Mouse (Mus musculus): Measurements from ENCODE around the gene Lta. TPM values are rescaled to one million over a fixed set of nuclear protein-coding genes. Genes with fewer than 3 reads are reported as not detected.

Lta gene
- total and polyA plus RNA-seq, 3 experiments: 0.24 TPM; not detected in 2

DNA sequence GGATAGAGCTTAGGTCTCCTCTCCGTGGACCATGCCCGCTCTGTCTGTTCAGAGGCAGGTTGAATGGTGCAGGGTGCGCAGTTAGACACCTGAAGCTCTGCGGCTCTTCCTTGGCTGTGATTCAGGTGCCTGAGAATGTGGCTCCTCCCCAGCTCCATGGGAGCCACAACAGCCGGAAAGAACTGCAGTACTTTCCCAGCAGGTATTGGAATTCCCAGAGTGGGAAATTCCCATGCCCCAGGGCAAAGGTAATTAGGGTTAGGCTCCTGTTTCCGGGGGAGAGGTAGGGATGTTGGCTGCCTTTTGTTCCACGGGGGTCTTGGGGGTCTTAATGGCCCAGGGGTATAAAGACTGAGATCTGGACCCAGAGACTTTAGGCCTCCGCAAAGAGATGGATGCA lies 6.2 kb downstream of the Lta start:
- Histone ChIP-seq H3K27me3 (ENCODE audit: control insufficient read depth in 1 of 2, insufficient read depth in 2 of 2, low read length in 2 of 2) (no peaks in the 10 kb centered on the region), H3K4me1 (ENCODE audit: control insufficient read depth in 1 of 2, insufficient read depth in 2 of 2, low read length in 2 of 2) (peaks cover 8 to 18% of the 10 kb centered on the region in 2 experiments; a peak in 3 of 4 replicates), H3K79me2 (ENCODE audit: control insufficient read depth, insufficient read depth, low read length, poor library complexity) (peaks cover 5% of the 10 kb centered on the region; the same call in 1 of the 2 replicates), H3K4me3 (ENCODE audit: control insufficient read depth in 1 of 2, insufficient read depth in 1 of 2, low read depth in 2 of 2, low read length in 2 of 2) (no peak overlapping the region), H3K36me3 (ENCODE audit: control insufficient read depth in 1 of 2, insufficient read depth in 2 of 2, low read length in 2 of 2) (peaks cover 0 to 10% of the 10 kb centered on the region in 2 experiments; a peak in 2 of 4 replicates), H3K27ac (ENCODE audit: control insufficient read depth, low read depth, low read length) (no peak overlapping the region), H3K9me3 (replicated peaks; ENCODE audit: insufficient read depth, low read length) (no peaks in the 10 kb centered on the region), H3K9ac (ENCODE audit: control insufficient read depth, low read depth, low read length, poor library complexity, severe bottlenecking) (no peak overlapping the region)
- DNase-seq (ENCODE audit: low read depth, low spot score): no peak
- no peak for TF ChIP-seq TBP (IDR thresholded peaks at IDR 0.05; ENCODE audit: low read depth, low read length)
- no peak for TF ChIP-seq MAX (IDR thresholded peaks at IDR 0.05; ENCODE audit: low read length)
- TF ChIP-seq E2F4 (IDR thresholded peaks at IDR 0.05; ENCODE audit: borderline replicate concordance, low read depth, low read length): no peak
- no peak for TF ChIP-seq RCOR1 (IDR thresholded peaks at IDR 0.05; ENCODE audit: low read depth, low read length)
- TF ChIP-seq SIN3A (IDR thresholded peaks at IDR 0.05; ENCODE audit: low read length): no peak
- TF ChIP-seq CTCF (IDR thresholded peaks at IDR 0.05 in 2 of 3, conservative IDR thresholded peaks at IDR 0.05 in 1 of 3; ENCODE audit: control insufficient read depth in 1 of 3, insufficient read depth in 1 of 3, low read depth in 2 of 3, low read length in 3 of 3, poor library complexity in 1 of 3, severe bottlenecking in 1 of 3): no peak
- TF ChIP-seq ETS1 (IDR thresholded peaks at IDR 0.05; ENCODE audit: low read depth, low read length): no peak
- TF ChIP-seq ZC3H11A (IDR thresholded peaks at IDR 0.05; ENCODE audit: low read depth, low read length): no peak

DNA sequence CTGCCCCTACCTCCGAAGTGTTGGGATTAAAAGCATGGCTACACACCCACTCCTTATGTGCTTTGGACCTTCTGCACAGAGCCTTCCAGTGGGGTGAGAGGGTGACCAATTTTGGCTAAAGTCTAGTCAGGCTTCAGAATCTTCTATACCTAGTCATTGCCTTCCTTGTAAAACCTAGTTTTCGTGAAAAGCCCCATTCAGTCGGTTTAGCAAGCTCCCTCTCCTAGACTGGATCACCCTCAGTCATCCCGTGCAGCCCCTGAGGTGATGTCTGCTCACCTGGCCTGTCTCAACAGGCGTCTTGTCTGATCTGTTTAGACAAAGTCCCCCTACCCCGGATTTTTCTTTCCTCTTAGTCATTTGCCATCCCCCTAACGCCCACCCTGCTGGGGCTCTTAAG lies 7.1 kb downstream of the Lta start:
- Histone ChIP-seq H3K27me3 (ENCODE audit: control insufficient read depth in 1 of 2, insufficient read depth in 2 of 2, low read length in 2 of 2) (no peaks in the 10 kb centered on the region), H3K4me1 (ENCODE audit: control insufficient read depth in 1 of 2, insufficient read depth in 2 of 2, low read length in 2 of 2) (peaks cover 10 to 25% of the 10 kb centered on the region in 2 experiments), H3K79me2 (ENCODE audit: control insufficient read depth, insufficient read depth, low read length, poor library complexity) (peaks cover 5% of the 10 kb centered on the region; the same call in 1 of the 2 replicates), H3K4me3 (ENCODE audit: control insufficient read depth in 1 of 2, insufficient read depth in 1 of 2, low read depth in 2 of 2, low read length in 2 of 2) (no peak overlapping the region), H3K9me3 (replicated peaks; ENCODE audit: insufficient read depth, low read length) (no peaks in the 10 kb centered on the region), H3K9ac (ENCODE audit: control insufficient read depth, low read depth, low read length, poor library complexity, severe bottlenecking) (no peak overlapping the region), H3K36me3 (ENCODE audit: control insufficient read depth in 1 of 2, insufficient read depth in 2 of 2, low read length in 2 of 2) (peaks cover 0 to 14% of the 10 kb centered on the region in 2 experiments; a peak in 2 of 4 replicates), H3K27ac (ENCODE audit: control insufficient read depth, low read depth, low read length) (no peak overlapping the region)
- DNase-seq (ENCODE audit: low read depth, low spot score): no peak
- TF ChIP-seq EP300 (IDR thresholded peaks at IDR 0.05; ENCODE audit: low read depth in 1 of 2, low read length in 2 of 2) (no peak), CTCF (IDR thresholded peaks at IDR 0.05 in 2 of 3, conservative IDR thresholded peaks at IDR 0.05 in 1 of 3; ENCODE audit: control insufficient read depth in 1 of 3, insufficient read depth in 1 of 3, low read depth in 2 of 3, low read length in 3 of 3, poor library complexity in 1 of 3, severe bottlenecking in 1 of 3) (no peak), MXI1 (IDR thresholded peaks at IDR 0.05; ENCODE audit: low read depth, low read length) (no peak), MYB (IDR thresholded peaks at IDR 0.05; ENCODE audit: low read depth, low read length) (no peak), GATA1 (IDR thresholded peaks at IDR 0.05; ENCODE audit: low read depth, low read length) (no peak), ZNF384 (IDR thresholded peaks at IDR 0.05; ENCODE audit: low read depth, low read length) (no peak), ZC3H11A (IDR thresholded peaks at IDR 0.05; ENCODE audit: low read depth, low read length) (no peak), MAX (IDR thresholded peaks at IDR 0.05; ENCODE audit: low read length) (no peak), E2F4 (IDR thresholded peaks at IDR 0.05; ENCODE audit: borderline replicate concordance, low read depth, low read length) (no peak), HCFC1 (IDR thresholded peaks at IDR 0.05; ENCODE audit: low read depth, low read length) (no peak), SMC3 (IDR thresholded peaks at IDR 0.05; ENCODE audit: low read depth, low read length) (no peak), USF2 (IDR thresholded peaks at IDR 0.05; ENCODE audit: borderline replicate concordance in 1 of 2, insufficient read depth in 1 of 2, low read depth in 1 of 2, low read length in 2 of 2) (no peak)
